ENCODE assay signal across 8 mouse cellular contexts in genomic region chr13:36506315-36506714, GRCm38 (mm10).
A peak's percentile ranks its signal among the peaks of the same experiment; 100 is the strongest.
DNase-seq lines count a peak whose midpoint lies in the region; ATAC-seq lines count a peak whose summit lies in the region.

No protein-coding gene starts in this region.

- no peak for ATAC-seq in granulocyte monocyte progenitor cell, adult 5-6 weeks (replicated peaks; ENCODE audit: poor library complexity, severe bottlenecking)

- peak; percentile 11 to 22 for DNase-seq in cerebellum, adult 18-20 months
- DNase-seq in cerebellum, adult 11 months, result no peak
- peak; percentile 16 for DNase-seq in adipocyte (ENCODE audit: low spot score)
- peak; percentile 27 for DNase-seq in gastrocnemius, postnatal 25 days
- DNase-seq in left cerebral cortex, postnatal 36 days (ENCODE audit: low spot score in 2 of 2), result peak; percentile 62 to 77
- no peak for DNase-seq in urinary bladder, postnatal 4 days (ENCODE audit: low spot score in 2 of 2)
- DNase-seq in yolk sac, embryonic 10.5 days (ENCODE audit: low spot score), result no peak

- intact Hi-C loops in left cerebral cortex, postnatal 36 days (cut with DNase I), result loop anchor here (5.0 kb wide), 1 partner anchor 41 kb away; no protein-coding TSS in a partner anchor

Comparison
In these comparisons a context has a peak if more than half of its experiments do, and no peak if none do; other contexts are left out.
1. DNase-seq: peak in cerebellum, adult 18-20 months (2 of 2), adipocyte (single experiment), gastrocnemius, postnatal 25 days (single experiment) and left cerebral cortex, postnatal 36 days (2 of 2); none in cerebellum, adult 11 months (single experiment), urinary bladder, postnatal 4 days (0 of 2) and yolk sac, embryonic 10.5 days (single experiment).